Mouse (Mus musculus) embryonic fibroblast, embryonic 13.5 days (primary cell): ENCODE measurements around the gene Terf2ip.

Experiments
- CTCF ChIP-seq: IDR thresholded peaks from 2 replicates; pipeline ENCODE4 v1.5.1; 2011; ENCODE audit warnings: mild to moderate bottlenecking, control low read depth, low read length, moderate library complexity, borderline replicate concordance; ENCODE audit not compliant: insufficient read depth
- POLR2A ChIP-seq: IDR thresholded peaks from 2 replicates; pipeline ENCODE4 v1.6.1; 2011; ENCODE audit warnings: low read depth, mild to moderate bottlenecking, control low read depth, low read length, moderate library complexity

GRCm38 (mm10) chr8:111964351-111964750 lies 46.8 kb upstream of the Terf2ip start:
- TF ChIP-seq CTCF (no peak), POLR2A (no peak)
